Mouse (Mus musculus): ENCODE data around the gene Fam13c.

Fam13c gene

DNA sequence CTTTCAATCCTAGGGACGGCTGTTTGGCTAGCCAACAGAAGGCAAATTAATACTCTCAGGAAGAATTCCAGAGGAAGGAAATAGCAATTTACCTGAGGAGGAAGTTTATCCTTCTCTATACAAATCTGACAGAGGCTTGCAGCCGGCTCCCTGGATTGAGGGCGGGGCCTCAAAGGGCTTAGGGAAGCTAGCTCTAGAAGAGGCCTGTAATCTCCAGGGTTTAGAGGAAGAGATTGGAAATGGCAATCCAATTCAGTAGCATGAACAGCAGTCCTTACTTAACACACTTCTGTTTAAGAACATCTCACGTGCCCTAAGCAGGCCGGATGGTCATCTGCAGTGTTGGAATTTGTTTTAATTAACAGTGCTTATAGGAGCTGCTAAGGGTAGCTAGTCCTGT is 81.1 kb downstream of the Fam13c start:
- DNase-seq, result no peak

DNA sequence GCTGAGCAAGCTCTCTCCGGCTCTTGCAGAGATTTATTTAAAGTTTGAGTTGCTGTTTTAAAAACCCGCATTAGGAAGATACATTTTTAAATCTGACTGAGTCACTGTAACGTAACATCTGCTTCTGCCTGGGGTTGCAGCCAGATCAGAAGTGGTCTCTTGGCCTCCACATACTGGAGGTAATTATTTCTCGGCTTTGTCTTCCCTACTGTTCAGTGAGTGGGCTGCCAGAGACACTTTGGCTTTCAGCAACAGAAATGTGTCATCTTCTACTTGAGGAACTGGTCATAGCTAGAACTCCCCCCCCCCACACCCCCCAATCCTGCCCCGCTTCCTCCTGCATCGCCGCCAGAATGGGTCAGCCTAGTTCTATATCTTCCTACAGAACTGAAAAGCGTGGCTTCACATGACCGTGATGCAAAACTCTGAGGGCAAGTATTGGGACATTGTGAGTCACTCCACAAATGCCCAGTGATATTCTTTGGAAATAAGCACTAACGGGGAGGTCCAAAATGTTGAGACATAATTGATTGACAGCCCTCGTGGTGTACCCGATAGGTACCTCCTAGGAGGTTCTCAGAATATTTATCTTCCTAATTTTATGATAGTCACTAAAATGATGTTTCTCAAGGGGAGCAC is 90.0 kb downstream of the Fam13c start:
- DNase-seq, result peak; percentile 52

DNA sequence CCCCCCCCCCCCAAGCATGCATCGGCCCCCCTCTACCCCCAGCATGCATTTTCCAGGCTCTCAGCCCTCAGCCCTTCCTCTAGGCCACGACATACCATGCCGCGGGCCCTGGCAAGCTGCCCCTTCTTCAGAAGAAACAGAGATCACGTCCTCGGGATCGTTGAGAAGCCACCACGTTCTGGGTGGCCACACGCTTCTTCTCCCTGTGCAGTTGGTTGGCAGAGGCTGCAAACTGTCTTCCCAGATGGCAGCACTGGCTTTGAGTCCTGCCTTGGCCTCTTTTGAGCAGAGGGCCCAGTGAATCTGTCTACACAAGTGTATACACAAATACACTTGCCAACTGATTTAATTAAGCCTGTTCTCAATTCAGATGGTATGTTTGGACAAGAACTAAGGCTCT is 92.0 kb downstream of the Fam13c start:
- no peak for DNase-seq

- no peak for DNase-seq
These were observed 93.1 kb downstream of the Fam13c start for GRCm38 (mm10) chr10:70533301-70533781.

DNA sequence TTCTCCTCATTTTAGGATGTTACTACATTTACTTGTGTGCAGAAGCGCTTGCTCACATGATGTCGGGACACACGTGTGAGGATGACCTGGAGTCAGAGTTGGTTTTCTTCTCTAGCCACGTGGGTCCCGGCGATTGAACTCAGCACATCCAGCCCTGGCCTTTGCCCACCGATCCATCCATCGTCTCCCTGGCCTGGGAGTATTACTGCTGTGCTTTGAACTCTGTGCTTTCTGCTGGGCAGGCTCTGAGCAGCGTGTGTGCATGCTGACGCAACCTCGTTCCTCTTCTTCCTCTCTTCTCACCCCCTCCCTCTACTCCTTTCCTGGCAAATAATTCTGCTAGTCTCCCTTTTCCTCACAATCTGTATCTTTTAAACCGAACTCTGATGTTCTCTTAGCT is 93.7 kb downstream of the Fam13c start:
- DNase-seq, result no peak

DNA sequence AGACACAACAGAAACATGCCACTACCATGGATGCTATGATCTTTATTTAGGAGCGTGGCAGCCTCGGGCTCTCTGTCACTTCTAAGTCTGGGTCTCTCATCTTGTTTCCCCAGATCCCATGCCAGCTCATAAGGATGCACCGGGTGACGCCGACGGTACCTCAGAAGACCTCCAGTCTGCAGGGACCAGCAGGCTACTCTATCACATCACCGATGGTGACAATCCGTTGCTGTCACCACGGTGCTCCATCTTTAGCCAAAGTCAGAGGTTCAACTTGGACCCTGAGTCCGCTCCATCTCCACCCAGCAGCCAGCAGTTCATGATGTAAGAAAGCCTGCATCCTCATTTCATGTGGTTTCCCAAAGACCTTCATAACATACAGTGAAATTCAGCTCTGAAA is 94.3 kb downstream of the Fam13c start:
- no peak for DNase-seq

GRCm38 (mm10) chr10:70535401-70535800 is 95.1 kb downstream of the Fam13c start:
- DNase-seq, result no peak

GRCm38 (mm10) chr10:70537694-70538093 is 97.4 kb downstream of the Fam13c start:
- no peak for DNase-seq

DNA sequence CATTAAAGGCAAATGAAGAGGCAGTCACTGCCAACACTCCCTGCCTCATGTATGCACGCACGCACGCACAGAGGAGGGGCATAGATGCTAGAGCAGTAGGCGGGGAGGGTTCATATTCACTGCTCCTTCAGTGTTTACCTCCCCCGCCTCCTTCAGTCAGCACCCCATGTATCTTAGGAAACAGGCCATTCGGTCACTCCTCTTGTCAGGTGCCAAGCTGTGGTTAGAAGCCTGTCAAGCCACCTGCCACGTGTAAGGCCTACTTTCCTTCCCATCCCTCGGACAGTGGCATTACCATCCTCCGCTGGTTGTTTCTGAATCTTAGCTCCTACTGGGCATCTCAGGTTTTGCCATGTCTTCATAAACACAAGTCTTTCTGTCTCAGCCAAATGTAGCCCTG is 99.0 kb downstream of the Fam13c start:
- no peak for DNase-seq

DNA sequence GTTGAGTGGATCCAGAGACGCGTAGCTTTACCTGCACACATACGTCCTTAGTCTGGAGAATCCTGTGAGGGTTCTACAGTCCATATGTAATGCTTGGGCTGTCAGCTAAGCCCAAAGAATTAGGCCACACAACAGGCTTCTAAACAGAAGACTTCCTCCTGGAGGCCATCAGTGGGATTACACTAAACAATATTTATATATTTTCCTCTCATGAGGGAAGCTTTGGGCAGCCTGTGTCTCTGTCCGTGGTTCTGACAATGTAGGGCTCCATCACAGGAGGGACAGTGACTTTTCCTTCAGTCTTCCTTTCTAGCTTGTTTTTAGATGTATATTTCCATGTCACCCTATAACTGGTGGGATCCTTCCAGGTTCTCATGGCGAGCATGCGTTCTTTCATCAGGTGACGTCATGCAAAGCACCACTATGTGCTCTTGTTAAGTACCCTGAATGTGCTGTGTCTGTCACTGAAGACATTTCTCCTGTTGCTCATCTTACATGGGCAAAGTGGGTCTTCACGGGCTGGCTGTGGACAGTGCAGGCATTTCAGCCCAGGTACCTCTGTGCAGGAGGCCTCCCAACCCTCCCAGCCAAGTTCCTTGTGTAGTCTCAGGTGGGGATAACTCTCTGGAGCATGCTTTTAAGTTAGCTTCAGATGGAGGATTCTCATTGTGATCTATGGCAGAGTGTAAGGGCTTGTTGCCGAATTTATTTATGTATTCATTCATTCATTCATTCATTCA is 100.3 kb downstream of the Fam13c start:
- DNase-seq, result no peak

DNA sequence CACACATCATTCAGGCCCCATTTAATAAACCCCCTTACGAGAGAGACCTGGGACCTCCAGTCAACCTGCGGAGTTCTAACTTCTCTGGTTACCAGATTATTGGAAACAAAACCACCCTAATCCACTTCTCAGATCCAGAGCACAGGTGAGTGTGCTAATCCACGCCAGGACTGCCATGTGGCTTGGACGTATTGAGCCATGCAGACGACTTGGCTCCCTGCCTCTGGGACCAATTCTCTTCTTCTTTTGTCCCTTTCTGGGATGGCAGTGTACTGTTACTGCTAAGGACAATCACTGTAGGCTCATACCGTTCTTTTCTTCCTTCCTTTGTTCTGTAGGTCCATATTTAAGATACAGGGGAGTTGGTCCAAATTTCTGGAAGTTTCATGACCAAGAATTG is 102.6 kb downstream of the Fam13c start:
- no peak for DNase-seq

DNA sequence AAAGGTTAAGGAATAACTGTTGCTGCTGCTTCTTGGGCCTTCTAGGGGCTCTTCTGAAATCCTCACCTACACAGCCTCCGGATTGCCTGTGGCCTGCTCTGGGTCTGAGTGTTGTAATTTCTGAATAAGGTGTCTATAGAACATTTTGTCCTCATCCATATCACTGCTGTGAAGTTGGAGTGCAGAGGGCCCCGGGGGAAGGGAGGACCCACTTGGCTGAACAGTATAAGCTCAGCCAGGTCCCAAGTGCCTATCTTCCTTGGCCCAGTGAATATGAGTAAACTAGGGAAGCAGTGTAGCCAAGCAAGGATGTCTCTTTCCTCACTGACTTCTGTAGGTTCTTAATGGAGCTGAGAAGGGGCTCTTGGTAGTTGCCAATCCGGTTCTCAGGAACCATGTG is 112.2 kb downstream of the Fam13c start:
- DNase-seq, result no peak

DNA sequence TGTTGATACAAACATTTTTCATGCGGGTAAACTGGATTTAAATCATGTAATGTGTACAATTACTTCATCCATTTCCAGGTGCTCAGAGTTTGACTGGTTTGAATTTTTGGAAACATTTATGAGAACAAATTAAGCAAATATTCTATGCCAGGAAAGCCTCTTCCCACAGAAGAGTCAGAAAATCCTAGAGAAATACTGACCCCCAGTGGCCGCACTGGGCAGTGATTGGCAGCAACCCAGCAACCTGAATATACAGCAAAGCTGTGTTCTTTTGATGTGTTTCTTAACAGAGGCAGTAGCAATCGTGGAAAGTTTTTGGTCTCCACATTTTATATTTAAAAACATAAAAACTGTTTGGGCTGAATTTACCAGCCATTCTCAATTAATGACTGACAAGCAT is 123.4 kb downstream of the Fam13c start:
- DNase-seq, result peak; percentile 63

DNA sequence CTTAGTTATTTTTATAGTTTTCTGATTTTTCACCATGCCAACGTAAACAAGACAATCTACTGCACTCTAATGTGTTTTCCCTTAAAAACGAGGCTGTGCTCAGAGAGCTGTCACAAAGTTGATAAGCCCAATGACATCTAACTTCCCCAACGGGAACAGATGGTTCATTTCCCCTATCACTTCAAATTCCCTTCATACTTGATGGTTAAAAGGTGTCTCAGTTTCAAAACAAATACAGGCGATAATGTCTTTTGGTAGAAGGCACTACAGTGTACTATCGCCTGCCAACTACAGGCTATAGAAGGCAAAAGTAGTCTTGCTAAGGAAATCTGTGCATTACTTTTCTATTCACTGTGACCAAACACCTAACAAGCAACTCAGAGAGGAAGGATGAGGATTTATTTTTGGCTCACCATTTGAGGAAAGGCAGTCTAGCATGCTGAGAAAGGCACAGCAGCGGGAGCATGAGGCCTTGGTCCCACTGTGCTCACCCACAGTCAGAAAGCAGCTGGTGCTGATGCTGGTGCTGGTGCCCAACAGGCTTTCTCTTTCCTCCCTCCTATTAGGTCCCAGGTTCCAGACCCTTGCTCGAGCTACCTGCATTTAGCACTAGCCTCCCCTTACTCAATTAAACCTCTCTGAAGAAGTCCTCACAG is 141.4 kb downstream of the Fam13c start:
- no peak for DNase-seq

- DNase-seq, result no peak
These were observed 143.9 kb downstream of the Fam13c start for GRCm38 (mm10) chr10:70584171-70584570.

GRCm38 (mm10) chr10:70586876-70587405 is 146.7 kb downstream of the Fam13c start:
- DNase-seq, result no peak

- no peak for DNase-seq
These were observed 153.7 kb downstream of the Fam13c start for GRCm38 (mm10) chr10:70594007-70594406.

GRCm38 (mm10) chr10:70598081-70598515 is 157.8 kb downstream of the Fam13c start:
- no peak for DNase-seq

DNA sequence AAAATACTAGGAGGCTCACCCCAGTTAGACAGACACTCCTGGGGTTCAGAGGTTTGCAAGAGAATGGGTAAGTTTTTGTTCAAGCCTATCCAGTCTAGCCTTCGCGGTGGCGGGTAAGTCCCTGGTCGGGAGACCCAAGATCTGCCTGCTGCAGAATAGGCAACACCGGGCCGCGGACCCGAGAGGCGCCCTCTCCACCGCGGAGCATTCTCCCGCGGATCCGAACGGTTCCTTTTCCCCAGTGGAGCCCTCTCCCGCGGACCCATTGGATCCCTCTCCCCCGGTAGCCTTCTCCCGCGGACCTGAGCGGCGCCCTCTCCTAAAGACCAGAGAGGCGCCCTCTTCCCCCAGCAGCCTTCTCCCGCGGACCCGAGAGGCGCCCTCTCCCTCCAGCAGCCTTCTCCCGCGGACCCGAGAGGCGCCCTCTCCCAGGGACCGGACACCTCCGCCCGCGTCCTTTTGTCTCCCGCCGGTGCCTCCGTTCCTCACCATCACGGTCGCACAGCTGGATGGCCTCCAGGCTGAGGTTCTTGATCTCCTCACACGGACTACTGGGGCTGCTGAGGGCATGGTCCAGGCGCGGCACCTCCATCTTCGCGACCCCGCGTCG is 158.3 kb downstream of the Fam13c start:
- DNase-seq, result peak; percentile 59

DNA sequence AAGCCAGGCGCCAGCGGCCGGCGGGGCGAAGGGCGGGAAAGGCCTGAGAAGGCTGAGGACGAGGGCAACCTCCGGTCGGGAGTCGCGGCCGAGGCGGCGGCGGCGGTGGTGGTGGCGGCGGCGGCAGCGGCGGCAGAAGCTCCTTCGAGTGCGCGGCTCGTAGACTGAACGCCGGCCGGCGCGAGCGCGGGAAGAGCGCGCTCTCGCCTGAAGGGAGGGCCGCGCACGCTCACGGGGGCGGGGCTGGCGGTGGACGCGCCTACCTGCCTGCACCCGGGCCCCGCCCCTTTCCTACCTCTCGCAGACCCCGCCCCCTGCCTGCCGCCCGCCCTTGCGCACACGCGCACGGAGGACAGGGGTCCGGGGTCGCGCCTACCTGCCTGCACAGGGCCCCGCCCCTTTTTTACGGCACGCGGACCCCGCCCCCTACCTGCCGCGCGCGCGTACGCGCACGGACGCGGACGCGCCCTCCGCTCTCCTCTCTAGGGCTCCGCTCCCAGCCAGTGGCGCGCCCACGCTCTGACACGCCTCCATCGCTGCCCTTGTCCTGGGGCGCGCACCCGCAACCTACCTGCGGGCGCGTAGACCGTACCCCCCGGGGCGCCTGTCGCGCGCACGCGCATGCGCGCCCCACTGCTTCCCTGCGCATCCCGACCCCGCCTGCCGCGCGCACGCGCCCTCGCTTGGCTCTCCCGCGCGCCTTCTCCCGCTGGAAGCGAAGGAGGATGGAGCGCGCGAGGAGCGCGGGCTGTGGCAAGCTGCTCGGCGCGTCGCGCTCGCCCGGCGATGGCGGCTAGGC is 159.0 kb downstream of the Fam13c start:
- DNase-seq, result peak; percentile 96

DNA sequence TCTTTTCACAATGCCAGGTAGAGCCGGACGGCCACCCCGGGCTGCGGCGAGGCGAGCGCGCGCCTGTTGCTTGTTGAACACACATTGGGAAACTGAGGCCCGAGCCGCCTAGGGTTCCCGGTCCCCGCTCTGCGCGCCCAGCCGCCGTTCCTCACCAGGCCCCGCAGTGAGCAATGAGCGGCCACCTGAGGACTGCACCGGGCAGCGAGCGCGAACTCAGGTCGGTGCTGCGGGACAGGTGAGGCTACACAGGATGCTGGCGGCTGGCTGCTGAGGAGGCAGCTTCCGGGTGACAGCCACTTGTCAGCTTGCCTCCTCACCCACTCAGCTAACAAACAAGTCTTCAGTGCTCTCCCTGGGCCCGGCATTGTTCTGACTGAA is 159.6 kb downstream of the Fam13c start:
- DNase-seq, result no peak
